Mouse (Mus musculus) kidney, adult 2 months (tissue): ENCODE data around the gene Bysl. TPM values are rescaled to one million over a fixed set of nuclear protein-coding genes. Genes with fewer than 3 reads are reported as not detected.

Experiments used
- DNase-seq: peaks from one replicate; pipeline ENCODE4 v3.0.0; 2021
- H3K27ac ChIP-seq: fragments of 200-500 bp; 2 replicates; pipeline ENCODE4 v1.5.1; 2012; ENCODE audit warnings: low read depth, low read length, control low read depth, inconsistent platforms; ENCODE audit not compliant: insufficient read depth
- H3K27me3 ChIP-seq: fragments of 200-500 bp; replicated peaks from 2 replicates; pipeline ENCODE4 v1.6.1; 2012; ENCODE audit warnings: mild to moderate bottlenecking, moderate library complexity, low read length, inconsistent platforms; ENCODE audit not compliant: control insufficient read depth, insufficient read depth
- H3K36me3 ChIP-seq: fragments of 200-500 bp; 2 replicates; pipeline ENCODE4 v1.6.1; 2012; ENCODE audit warnings: mild to moderate bottlenecking, moderate library complexity, low read length, inconsistent platforms; ENCODE audit not compliant: control insufficient read depth, insufficient read depth
- H3K4me1 ChIP-seq: fragments of 200-500 bp; 2 replicates; pipeline ENCODE4 v1.6.1; 2011; ENCODE audit warnings: low read length; ENCODE audit not compliant: control insufficient read depth, insufficient read depth
- H3K4me3 ChIP-seq: fragments of 200-500 bp; 2 replicates; pipeline ENCODE4 v1.5.1; 2011; ENCODE audit warnings: mild to moderate bottlenecking, low read depth, low read length, control low read depth; ENCODE audit not compliant: insufficient read depth
- CTCF ChIP-seq: fragments of 200-500 bp; conservative IDR thresholded peaks from 2 replicates; pipeline ENCODE4 v1.5.1; 2011; ENCODE audit warnings: low read depth, mild to moderate bottlenecking, control low read depth, low read length, moderate library complexity, mixed read lengths; ENCODE audit not compliant: insufficient read depth, insufficient read length
- POLR2A ChIP-seq: fragments of 200-500 bp; IDR thresholded peaks from one replicate; pipeline ENCODE4 v1.6.1; 2011; ENCODE audit warnings: low read depth, low read length, control low read depth
- WGBS: fragments of 180-500 bp; shearing (Covaris S2); methylation state at CpG from one replicate; pipeline ENCODE4 v1.1.7; 2018; 5-methylcytosine and 5-hydroxymethylcytosine counted together
- polyA plus RNA-seq: library from polyadenylated mRNA; depleted of rRNA; stranded (reverse); fragments of >200 nt; gene quantifications from 2 replicates; pipeline ENCODE4 v1.2.3, GENCODE M21; 2012

Bysl gene
- polyA plus RNA-seq, 1 experiment = 8.3 TPM

- peak; percentile 59 for TF ChIP-seq CTCF
- TF ChIP-seq POLR2A = no peak
- H3K4me1 ChIP-seq = peaks cover 13% of the 10 kb centered on the region
Measured at GRCm38 (mm10) chr17:47597838-47598579, 13.3 kb downstream of the Bysl start.

DNA sequence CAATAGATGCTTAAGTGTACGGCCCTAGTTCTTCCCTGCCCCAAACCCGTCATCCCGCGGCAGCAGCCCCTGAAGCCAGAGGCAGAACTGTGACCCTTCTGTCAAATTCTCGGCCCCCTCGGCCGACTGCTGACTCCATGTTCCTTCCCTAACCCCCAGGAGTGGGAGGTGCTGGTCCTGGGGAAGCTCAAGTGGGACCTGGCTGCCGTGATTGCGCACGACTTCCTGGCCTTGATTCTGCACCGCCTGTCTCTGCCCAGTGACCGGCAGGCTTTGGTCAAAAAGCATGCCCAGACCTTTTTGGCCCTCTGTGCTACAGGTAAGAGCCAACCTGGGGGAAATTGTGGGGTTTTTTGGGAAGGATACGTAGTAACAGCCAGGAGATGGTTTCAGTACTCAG lies 14.0 kb downstream of the Bysl start:
- TF ChIP-seq POLR2A (no peak), CTCF (no peak)
- Histone ChIP-seq H3K27me3 (no peaks in the 10 kb centered on the region), H3K4me3 (no peak overlapping the region), H3K36me3 (peaks cover 1% of the 10 kb centered on the region; the same call in 1 of the 2 replicates), H3K4me1 (peaks cover 15% of the 10 kb centered on the region), H3K27ac (no peak overlapping the region)
- 67% methylated on average over 13 of the region's 13 CpGs for WGBS
- DNase-seq = no peak

More at GRCm38 (mm10) chr17:47597838-47598579, 13.3 kb downstream of the Bysl start:
- peaks cover 1% of the 10 kb centered on the region; the same call in 1 of the 2 replicates for H3K36me3 ChIP-seq
- DNase-seq = peak; percentile 28
- WGBS = 20% methylated on average over 10 of the region's 10 CpGs
- no peak overlapping the region for H3K27ac ChIP-seq
- no peaks in the 10 kb centered on the region for H3K27me3 ChIP-seq
- H3K4me3 ChIP-seq = no peak overlapping the region

DNA sequence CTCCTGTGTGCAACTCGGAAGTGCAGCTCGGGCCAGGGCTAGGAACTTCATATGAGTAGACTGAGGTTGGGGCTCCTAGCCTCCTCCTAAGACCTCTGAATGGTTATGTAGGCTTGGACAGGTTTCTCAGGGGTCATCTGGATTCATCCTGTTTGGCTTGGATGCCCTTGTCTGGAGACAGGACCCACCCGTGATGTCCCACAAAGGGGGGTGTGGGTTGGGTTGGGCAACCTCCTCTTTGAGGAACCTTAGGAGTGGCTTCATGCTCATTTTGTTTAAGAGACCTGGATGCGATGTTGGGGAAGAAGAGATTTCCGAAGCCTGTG lies 14.5 kb downstream of the Bysl start:
- Histone ChIP-seq H3K4me3 (no peak overlapping the region), H3K36me3 (peaks cover 1% of the 10 kb centered on the region; the same call in 1 of the 2 replicates), H3K4me1 (peaks cover 15% of the 10 kb centered on the region), H3K27me3 (no peaks in the 10 kb centered on the region), H3K27ac (no peak overlapping the region)
- WGBS = 71% methylated on average over 5 of the region's 5 CpGs
- TF ChIP-seq POLR2A (no peak), CTCF (no peak)
- no peak for DNase-seq

DNA sequence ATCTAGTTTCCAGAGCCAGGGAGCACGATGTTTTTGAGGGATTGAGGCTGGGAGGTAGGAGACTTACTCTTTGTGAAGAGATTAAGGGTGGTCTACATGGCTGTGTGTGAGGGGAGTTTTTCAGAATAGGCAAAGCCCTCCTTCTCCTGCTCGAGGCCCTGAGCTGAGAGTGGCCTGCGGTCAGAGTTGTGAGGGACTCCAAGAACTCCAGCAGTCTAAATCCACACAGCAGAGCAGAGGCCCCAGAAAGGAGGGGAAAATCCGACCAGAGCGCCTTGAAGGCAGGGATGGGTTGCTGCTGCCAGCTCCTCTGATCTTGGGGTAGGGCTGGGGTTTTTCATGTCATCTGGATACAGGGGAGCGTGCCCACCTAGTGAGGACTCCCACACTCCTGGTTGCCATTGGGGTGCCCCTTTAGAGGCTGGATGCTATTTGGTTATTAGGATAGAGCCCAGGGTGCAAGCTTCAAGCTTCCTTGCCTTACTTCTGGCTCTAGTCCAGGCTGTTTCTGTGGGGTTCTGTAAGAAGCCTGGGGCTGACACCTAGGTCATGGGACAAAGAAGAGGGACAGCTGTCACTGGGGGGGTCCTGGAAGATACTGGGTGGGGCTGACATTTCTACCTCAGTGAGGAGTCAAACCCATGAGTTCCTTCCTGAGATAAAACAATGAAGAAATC lies 15.0 kb downstream of the Bysl start:
- Histone ChIP-seq H3K27me3 (no peaks in the 10 kb centered on the region), H3K4me3 (no peak overlapping the region), H3K4me1 (peaks cover 15% of the 10 kb centered on the region), H3K36me3 (peaks cover 1% of the 10 kb centered on the region; the same call in 1 of the 2 replicates), H3K27ac (no peak overlapping the region)
- no peak for TF ChIP-seq POLR2A
- TF ChIP-seq CTCF = no peak
- WGBS = 66% methylated on average over 6 of the region's 6 CpGs
- DNase-seq = no peak

DNA sequence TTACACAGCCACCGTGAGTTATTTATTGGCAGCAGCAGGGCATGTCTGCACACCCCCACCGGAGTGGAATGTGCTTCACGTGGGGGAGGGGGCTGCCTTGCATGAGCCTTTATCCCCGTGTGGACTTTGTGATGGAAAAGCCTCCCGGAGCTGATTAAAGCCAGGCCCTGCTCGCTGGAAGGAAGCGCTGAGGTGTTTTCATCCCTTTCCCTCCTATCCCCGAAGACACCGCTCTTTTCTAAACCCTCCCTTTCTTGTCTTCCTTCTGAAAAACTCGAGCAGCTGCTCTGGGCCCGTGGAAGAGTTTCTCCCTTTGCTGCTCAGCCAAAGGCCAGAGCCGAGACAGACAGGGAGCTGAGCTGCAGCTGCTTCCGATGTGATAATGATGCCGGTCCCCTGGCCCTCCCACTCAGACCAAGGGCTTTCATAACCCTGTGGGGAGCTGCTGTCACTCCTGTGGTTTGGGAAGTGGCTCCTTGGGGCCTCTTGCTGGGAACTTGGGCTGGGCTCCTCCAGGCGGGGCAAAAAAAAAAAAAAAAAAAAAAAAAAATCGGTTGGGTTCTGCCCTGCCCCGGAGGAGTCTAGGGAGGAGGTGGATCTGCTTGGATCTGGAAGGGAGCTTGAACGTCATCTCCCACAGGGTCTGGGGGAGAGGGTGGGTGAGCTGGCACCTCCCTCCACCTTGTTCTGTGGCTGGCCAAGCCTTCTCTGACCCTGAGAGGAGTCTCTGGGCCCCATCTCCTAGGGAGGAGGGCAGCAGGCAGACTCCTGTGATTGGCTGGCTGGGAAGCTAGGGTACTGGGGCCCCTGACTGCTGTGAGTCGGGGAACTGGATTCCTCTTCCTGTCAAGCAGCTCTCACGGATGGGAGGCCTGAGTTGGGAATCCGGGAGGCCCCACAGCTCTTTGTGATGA lies 15.8 kb downstream of the Bysl start:
- Histone ChIP-seq H3K4me1 (peaks cover 15% of the 10 kb centered on the region), H3K36me3 (peaks cover 1% of the 10 kb centered on the region; the same call in 1 of the 2 replicates), H3K4me3 (peak overlapping the region; percentile 90), H3K27ac (peak overlapping the region; percentile 24; the same call in 1 of the 2 replicates), H3K27me3 (no peaks in the 10 kb centered on the region)
- no peak for TF ChIP-seq POLR2A
- TF ChIP-seq CTCF = no peak
- 14% methylated on average over 21 of the region's 21 CpGs for WGBS
- peak; percentile 76 for DNase-seq

DNA sequence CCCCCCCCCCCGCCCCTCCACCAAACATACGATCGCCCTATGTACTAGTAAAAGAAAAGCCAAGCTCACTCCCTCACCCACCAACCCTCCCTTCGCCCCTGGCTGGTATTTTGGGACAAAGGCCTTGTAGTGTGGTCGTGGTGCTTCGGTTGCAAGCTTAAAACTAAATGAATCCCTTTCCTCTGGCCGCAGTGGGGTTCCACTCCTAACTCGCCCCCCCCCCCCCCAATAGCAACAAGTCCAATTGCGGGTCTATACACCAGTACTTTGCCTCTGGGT lies 16.4 kb downstream of the Bysl start:
- 5% methylated on average over 9 of the region's 9 CpGs for WGBS

More for the DNA sequence above, 16.4 kb downstream of the Bysl start:
- Histone ChIP-seq H3K4me3 (peak overlapping the region; percentile 90; the same call in 1 of the 2 replicates), H3K4me1 (peaks cover 15% of the 10 kb centered on the region), H3K36me3 (peaks cover 1% of the 10 kb centered on the region; the same call in 1 of the 2 replicates), H3K27ac (no peak overlapping the region; the same call in 1 of the 2 replicates), H3K27me3 (no peaks in the 10 kb centered on the region)
- DNase-seq = no peak
- no peak for TF ChIP-seq CTCF
- no peak for TF ChIP-seq POLR2A
